Mouse (Mus musculus) ZHBTc4 (cell line): ENCODE measurements at regions not wholly inside any gene's neighbourhood (a gene's known extent, or its start where the extent isn't known, plus 50 kb on each side); places are given as distances from the start of the nearest gene placed in this dataset.

Experiments
- DNase-seq: peaks from one replicate; pipeline ENCODE4 v3.0.0-alpha.2; 2011; ENCODE audit warnings: low read depth, low spot score

GRCm38 (mm10) chr2:48718261-48718660 is 95.6 kb upstream of the Acvr2a start:
- DNase-seq = no peak

- peak; percentile 26 for DNase-seq
These were observed 83.1 kb upstream of the Acvr2a start for GRCm38 (mm10) chr2:48730780-48731179.

- no peak for DNase-seq
These were observed 80.0 kb upstream of the Acvr2a start for GRCm38 (mm10) chr2:48733936-48734335.

- DNase-seq = no peak
These were observed 79.4 kb upstream of the Acvr2a start for GRCm38 (mm10) chr2:48734521-48734920.

- no peak for DNase-seq
These were observed 77.6 kb upstream of the Acvr2a start for GRCm38 (mm10) chr2:48736312-48736711.
